Comparison of ENCODE assay signal across 14 mouse cellular contexts in genomic region chr17:90011761-90012160, GRCm38 (mm10).
"Had no signal": no experiment of that assay in that cellular context is flagged by ENCODE, and none has a peak within 500 bp of the region (broad histone marks: within the 10 kb centered on the region; RNA-seq: fewer than 3 reads in every experiment).

No protein-coding gene starts in this region.

- H3K27ac ChIP-seq: liver, embryonic 14.5 days; macrophage; midbrain, embryonic 13.5 days; midbrain, embryonic 15.5 days; neural tube, embryonic 12.5 days had no signal

- H3K27me3 ChIP-seq: megakaryocyte, embryonic 14.5 days; midbrain, embryonic 13.5 days; midbrain, embryonic 15.5 days; neural tube, embryonic 12.5 days had no signal

- DNase-seq: lung, adult 18-20 months; lung, embryonic 14.5 days; lung, postnatal 14 days; lung, postnatal 36 days; right cerebral cortex, postnatal 14 days; thymus, adult 18-20 months; thymus, postnatal 25 days; thymus, postnatal 4 days had no signal

- H3K36me3 ChIP-seq: midbrain, embryonic 13.5 days; midbrain, embryonic 15.5 days; neural tube, embryonic 12.5 days had no signal

- H3K4me3 ChIP-seq: megakaryocyte, embryonic 14.5 days; midbrain, embryonic 13.5 days; midbrain, embryonic 15.5 days; neural tube, embryonic 12.5 days had no signal

- ATAC-seq: midbrain, embryonic 13.5 days; midbrain, embryonic 15.5 days had no signal

- H3K4me1 ChIP-seq: megakaryocyte, embryonic 14.5 days; midbrain, embryonic 13.5 days; midbrain, embryonic 15.5 days; neural tube, embryonic 12.5 days had no signal
